ENCODE assay signal across 12 mouse cellular contexts in genomic region chr8:110703460-110704061, GRCm38 (mm10). TPM values are rescaled to one million over a fixed set of nuclear protein-coding genes. Genes with fewer than 3 reads are reported as not detected.
DNase-seq lines count a peak whose midpoint lies in the region; ATAC-seq lines count a peak whose summit lies in the region.
"Had no signal": no experiment of that assay in that cellular context is flagged by ENCODE, and none has a peak within 500 bp of the region (broad histone marks: within the 10 kb centered on the region; RNA-seq: fewer than 3 reads in every experiment).

No protein-coding gene starts in this region.

- ATAC-seq in intestine, embryonic 14.5 days (replicated peaks; ENCODE audit: low FRiP score, low TSS enrichment, low read depth) = no peak
- ATAC-seq in forebrain, embryonic 15.5 days (replicated peaks) = no peak
- ATAC-seq: forebrain, embryonic 13.5 days had no signal

- WGBS in heart, embryonic 10.5 days = 47% methylated on average over 9 of the region's 9 CpGs
- 53% methylated on average over 9 of the region's 9 CpGs for WGBS in intestine, embryonic 14.5 days
- WGBS in forebrain, embryonic 15.5 days = 93% methylated on average over 9 of the region's 9 CpGs

- H3K9ac ChIP-seq in intestine, embryonic 14.5 days (ENCODE audit: low read length) = no peak overlapping the region
- H3K9ac ChIP-seq in forebrain, embryonic 15.5 days (replicated peaks) = no peak overlapping the region
- H3K9ac ChIP-seq: forebrain, embryonic 13.5 days had no signal

- H3K27ac ChIP-seq in heart, embryonic 10.5 days = peak overlapping the region; percentile 73
- H3K27ac ChIP-seq in intestine, embryonic 14.5 days (ENCODE audit: low read depth) = peak overlapping the region; percentile 78
- H3K27ac ChIP-seq in forebrain, embryonic 15.5 days (replicated peaks) = no peak overlapping the region
- H3K27ac ChIP-seq: forebrain, embryonic 13.5 days had no signal

- H3K4me3 ChIP-seq in heart, embryonic 10.5 days = peak overlapping the region; percentile 22; the same call in 1 of the 2 replicates
- no peak overlapping the region for H3K4me3 ChIP-seq in intestine, embryonic 14.5 days (ENCODE audit: low read depth, low read length)
- no peak overlapping the region for H3K4me3 ChIP-seq in forebrain, embryonic 15.5 days
- H3K4me3 ChIP-seq: forebrain, embryonic 13.5 days had no signal

- no peak overlapping the region for H3K4me2 ChIP-seq in intestine, embryonic 14.5 days (ENCODE audit: low read length)
- no peak overlapping the region for H3K4me2 ChIP-seq in forebrain, embryonic 15.5 days (replicated peaks)
- H3K4me2 ChIP-seq: forebrain, embryonic 13.5 days; midbrain, embryonic 11.5 days had no signal

- no peak for DNase-seq in heart, embryonic 10.5 days (ENCODE audit: low spot score)
- no peak for DNase-seq in heart, postnatal 4 days
- peak; percentile 51 for DNase-seq in 3T3-L1 (ENCODE audit: low read depth, low spot score)
- peak; percentile 40 to 54 for DNase-seq in cerebellum, postnatal 25 days
- DNase-seq in intestine, embryonic 14.5 days (ENCODE audit: low spot score) = no peak
- no peak for DNase-seq in urinary bladder, postnatal 14 days (ENCODE audit: low spot score)
- no peak for DNase-seq in lung, postnatal 36 days
- DNase-seq: layer of hippocampus, adult 9-11 months had no signal

- H3K9me3 ChIP-seq in heart, embryonic 10.5 days = no peaks in the 10 kb centered on the region
- no peaks in the 10 kb centered on the region for H3K9me3 ChIP-seq in intestine, embryonic 14.5 days (ENCODE audit: control insufficient read depth, low read length)
- no peaks in the 10 kb centered on the region for H3K9me3 ChIP-seq in forebrain, embryonic 15.5 days
- H3K9me3 ChIP-seq: forebrain, embryonic 13.5 days; G1E had no signal

- peaks cover 17% of the 10 kb centered on the region for H3K36me3 ChIP-seq in heart, embryonic 10.5 days
- no peaks in the 10 kb centered on the region for H3K36me3 ChIP-seq in intestine, embryonic 14.5 days (ENCODE audit: control insufficient read depth, insufficient read depth, low read length)
- H3K36me3 ChIP-seq in forebrain, embryonic 15.5 days = no peaks in the 10 kb centered on the region

- peaks cover 80% of the 10 kb centered on the region for H3K4me1 ChIP-seq in heart, embryonic 10.5 days
- H3K4me1 ChIP-seq in intestine, embryonic 14.5 days (replicated peaks; ENCODE audit: control insufficient read depth, insufficient read depth, low read length) = peaks cover 13% of the 10 kb centered on the region
- peaks cover 4% of the 10 kb centered on the region; the same call in 1 of the 2 replicates for H3K4me1 ChIP-seq in forebrain, embryonic 15.5 days

- H3K27me3 ChIP-seq in heart, embryonic 10.5 days (ENCODE audit: insufficient read depth, poor library complexity, severe bottlenecking) = no peaks in the 10 kb centered on the region
- H3K27me3 ChIP-seq in intestine, embryonic 14.5 days (replicated peaks; ENCODE audit: control insufficient read depth, insufficient read depth, low read length) = no peaks in the 10 kb centered on the region
- H3K27me3 ChIP-seq in forebrain, embryonic 15.5 days = no peaks in the 10 kb centered on the region
- H3K27me3 ChIP-seq: forebrain, embryonic 13.5 days had no signal

RNA-seq across cellular contexts. Expression of gene Mtss1l, which starts 17.7 kb away (rescaled TPM):
- polyA plus RNA-seq in heart, embryonic 10.5 days (2016; fragmentation: Nextera tagmentation; extraction: Ambion mirVana) = 5.3 and 6.4 TPM in 2 replicates
- total RNA-seq in heart, postnatal 4 days (2021) = 10 to 100 TPM; 50.6 to 61.0 TPM
- polyA plus RNA-seq in intestine, embryonic 14.5 days (2014; fragmentation: Nextera tagmentation; extraction: Ambion mirVana) = 9.9 and 10.4 TPM in 2 replicates
- polyA plus RNA-seq in forebrain, embryonic 15.5 days (2015; fragmentation: Nextera tagmentation; extraction: Ambion mirVana) = 22.5 and 32.2 TPM in 2 replicates

Comparison
In these comparisons a context has a peak if more than half of its experiments do, and no peak if none do; other contexts are left out.
1. DNase-seq: peak in 3T3-L1 (single experiment) and cerebellum, postnatal 25 days (2 of 2); none in heart, embryonic 10.5 days (single experiment), heart, postnatal 4 days (single experiment), intestine, embryonic 14.5 days (single experiment), urinary bladder, postnatal 14 days (single experiment) and lung, postnatal 36 days (single experiment).